Mouse (Mus musculus): ENCODE data around the gene Crhr2. TPM values are rescaled to one million over a fixed set of nuclear protein-coding genes. Genes with fewer than 3 reads are reported as not detected.
A peak's percentile ranks its signal among the peaks of the same experiment; 100 is the strongest.

Crhr2 gene
- not detected in 2 replicates for polyA plus RNA-seq (2011; ENCODE audit: insufficient read depth, insufficient read length, low replicate concordance, missing spikeins)

DNA sequence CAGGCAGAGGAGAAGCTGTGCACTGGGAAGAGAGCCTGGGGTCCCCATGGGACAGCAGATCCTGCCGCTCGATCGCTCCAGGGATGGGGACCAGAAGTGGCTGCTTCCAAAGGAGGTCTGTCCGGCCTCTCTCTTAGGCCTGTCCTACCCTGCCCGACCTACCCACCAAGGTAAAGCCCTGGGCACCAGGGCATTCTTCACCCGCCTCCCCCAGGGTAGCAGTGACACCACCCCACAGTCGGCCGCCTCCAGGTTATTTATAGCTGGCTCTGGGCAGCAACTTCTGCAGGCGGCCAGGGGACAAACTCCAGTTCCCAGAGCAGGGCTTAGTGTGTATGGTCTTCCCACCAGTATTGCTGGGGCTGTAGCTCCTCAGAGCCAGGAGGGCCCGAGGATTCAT, at the start of gene Crhr2:
TSS of gene Crhr2 (minus strand) at position 223 of the 400 bp plus-strand sequence.
- Histone ChIP-seq H3K4me1 (ENCODE audit: control insufficient read depth, insufficient read depth, low read length) (no peaks in the 10 kb centered on the region), H3K4me3 (replicated peaks; ENCODE audit: control insufficient read depth, low read depth, low read length) (no peak within 1 kb of the TSS), H3K27ac (ENCODE audit: control insufficient read depth, insufficient read depth, low read depth, low read length, poor library complexity) (no peak within 1 kb of the TSS; the same call in 1 of the 2 replicates)
- WGBS: 63% methylated on average over 10 of the region's 10 CpGs
- TF ChIP-seq POLR2A (IDR thresholded peaks at IDR 0.05; ENCODE audit: borderline replicate concordance, control insufficient read depth, low read depth, low read length): no peak
- no peak for TF ChIP-seq CTCF (IDR thresholded peaks at IDR 0.05; ENCODE audit: control insufficient read depth, insufficient read depth, low read length)

DNA sequence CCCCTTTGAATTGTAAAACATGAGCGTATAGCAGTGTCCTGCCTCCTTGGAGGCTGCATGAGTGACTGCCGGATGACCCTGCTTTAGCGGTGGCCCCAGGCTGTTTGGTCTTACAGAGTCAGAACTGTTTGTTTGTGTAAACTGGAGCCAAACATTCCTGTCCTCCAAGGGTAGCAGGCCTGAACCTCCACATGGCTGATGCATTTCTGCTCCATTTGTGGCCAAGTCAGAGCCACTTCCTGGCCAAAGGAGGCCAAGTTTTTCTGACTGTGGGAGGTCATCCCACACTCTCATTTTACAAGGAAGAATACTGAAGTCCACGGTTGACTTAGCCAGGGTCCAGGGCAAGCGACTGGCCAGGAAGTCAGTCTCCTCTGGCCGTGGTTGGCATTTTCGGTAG, 46.7 kb upstream of the Crhr2 start:
- Histone ChIP-seq H3K4me1 (ENCODE audit: control insufficient read depth, insufficient read depth, low read length) (no peaks in the 10 kb centered on the region), H3K27ac (ENCODE audit: control insufficient read depth, insufficient read depth, low read depth, low read length, poor library complexity) (no peak overlapping the region), H3K4me3 (replicated peaks; ENCODE audit: control insufficient read depth, low read depth, low read length) (no peak overlapping the region)
- 81% methylated on average over 7 of the region's 7 CpGs for WGBS
- TF ChIP-seq CTCF (IDR thresholded peaks at IDR 0.05; ENCODE audit: control insufficient read depth, insufficient read depth, low read length) (no peak), POLR2A (IDR thresholded peaks at IDR 0.05; ENCODE audit: borderline replicate concordance, control insufficient read depth, low read depth, low read length) (no peak)

DNA sequence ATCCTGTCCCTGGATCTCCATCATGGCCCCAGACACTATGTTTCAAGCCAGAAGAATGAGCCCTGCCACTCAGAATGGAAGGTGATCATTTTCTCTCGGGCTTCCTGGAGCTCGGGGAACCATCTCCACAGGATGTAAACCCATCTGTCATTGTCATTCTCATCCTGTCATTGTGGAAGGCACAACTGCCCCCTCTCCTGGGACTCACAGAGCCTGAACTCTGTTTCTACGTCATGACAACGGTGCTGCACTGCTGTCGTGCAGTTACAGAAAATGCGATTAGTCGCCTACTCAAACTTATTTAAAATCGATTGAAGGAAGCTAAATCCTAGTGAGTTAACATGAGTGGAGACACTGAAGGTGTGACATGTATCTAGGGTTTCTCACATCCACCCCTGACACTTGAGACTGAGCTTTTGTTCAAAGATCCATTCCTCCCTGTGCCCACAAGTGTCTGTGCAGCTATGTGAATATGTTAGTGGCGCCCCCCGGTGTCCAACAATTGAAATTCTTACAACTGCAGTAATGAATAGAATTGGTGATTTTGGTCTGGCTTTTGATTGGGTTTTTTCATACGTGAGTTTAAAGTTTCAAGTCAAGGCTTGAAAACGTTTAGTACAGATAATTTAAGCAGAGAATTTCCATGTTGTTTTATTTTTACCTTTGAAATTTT, 44.4 kb upstream of the Crhr2 start:
- no peak for TF ChIP-seq POLR2A (IDR thresholded peaks at IDR 0.05; ENCODE audit: borderline replicate concordance, control insufficient read depth, low read depth, low read length)
- TF ChIP-seq CTCF (IDR thresholded peaks at IDR 0.05; ENCODE audit: control insufficient read depth, insufficient read depth, low read length): peak; percentile 8; the same call in 1 of the 2 replicates
- WGBS: 26% methylated on average over 12 of the region's 12 CpGs
- no peak overlapping the region for H3K4me3 ChIP-seq (replicated peaks; ENCODE audit: control insufficient read depth, low read depth, low read length)

DNA sequence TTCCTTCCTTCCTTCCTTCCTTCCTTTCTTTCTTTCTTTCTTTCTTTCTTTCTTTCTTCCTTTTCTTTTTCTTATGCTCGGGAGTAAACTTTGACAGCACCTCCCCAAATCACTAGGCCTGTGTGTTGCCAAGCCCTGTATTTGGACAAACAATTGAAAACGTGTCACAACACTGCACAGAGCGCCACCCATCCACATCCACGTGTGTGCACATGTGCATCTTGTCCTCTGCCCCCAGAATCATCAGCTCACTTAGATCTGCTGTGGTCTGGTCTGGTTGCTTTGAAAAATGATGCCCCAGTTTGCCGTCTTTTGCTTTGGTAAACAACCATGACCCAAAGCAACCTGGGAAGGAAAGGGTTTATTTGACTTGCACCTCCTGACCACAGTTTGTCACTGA, 43.1 kb upstream of the Crhr2 start:
- Histone ChIP-seq H3K4me3 (replicated peaks; ENCODE audit: control insufficient read depth, low read depth, low read length) (no peak overlapping the region), H3K27ac (ENCODE audit: control insufficient read depth, insufficient read depth, low read depth, low read length, poor library complexity) (no peak overlapping the region), H3K4me1 (ENCODE audit: control insufficient read depth, insufficient read depth, low read length) (no peaks in the 10 kb centered on the region)
- WGBS: 46% methylated on average over 5 of the region's 5 CpGs
- TF ChIP-seq POLR2A (IDR thresholded peaks at IDR 0.05; ENCODE audit: borderline replicate concordance, control insufficient read depth, low read depth, low read length) (no peak), CTCF (IDR thresholded peaks at IDR 0.05; ENCODE audit: control insufficient read depth, insufficient read depth, low read length) (no peak)

More for the DNA sequence above, 44.4 kb upstream of the Crhr2 start:
- Histone ChIP-seq H3K27ac (ENCODE audit: control insufficient read depth, insufficient read depth, low read depth, low read length, poor library complexity) (no peak overlapping the region), H3K4me1 (ENCODE audit: control insufficient read depth, insufficient read depth, low read length) (no peaks in the 10 kb centered on the region)

DNA sequence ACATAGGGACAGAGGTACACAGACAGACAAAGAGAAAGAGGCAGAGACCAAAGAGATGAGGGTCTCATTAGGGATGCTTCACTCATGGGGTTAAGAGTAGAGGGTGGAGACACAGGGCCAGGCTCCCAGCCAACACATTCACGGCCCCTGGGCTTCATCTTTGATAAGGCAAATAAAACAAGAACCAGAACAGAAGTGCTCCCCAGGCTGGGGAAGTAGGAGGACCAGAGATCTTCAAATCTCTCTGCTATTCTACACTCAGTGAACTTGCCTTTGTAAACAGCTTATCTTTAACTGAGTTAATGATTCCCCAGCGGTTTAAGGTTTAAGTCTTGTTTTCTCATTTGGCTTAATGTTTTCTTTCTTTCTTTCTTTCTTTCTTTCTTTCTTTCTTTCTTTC, 42.6 kb upstream of the Crhr2 start:
- Histone ChIP-seq H3K4me3 (replicated peaks; ENCODE audit: control insufficient read depth, low read depth, low read length) (no peak overlapping the region), H3K4me1 (ENCODE audit: control insufficient read depth, insufficient read depth, low read length) (no peaks in the 10 kb centered on the region), H3K27ac (ENCODE audit: control insufficient read depth, insufficient read depth, low read depth, low read length, poor library complexity) (no peak overlapping the region)
- no peak for TF ChIP-seq CTCF (IDR thresholded peaks at IDR 0.05; ENCODE audit: control insufficient read depth, insufficient read depth, low read length)
- WGBS: 33% methylated on average over 2 of the region's 2 CpGs

DNA sequence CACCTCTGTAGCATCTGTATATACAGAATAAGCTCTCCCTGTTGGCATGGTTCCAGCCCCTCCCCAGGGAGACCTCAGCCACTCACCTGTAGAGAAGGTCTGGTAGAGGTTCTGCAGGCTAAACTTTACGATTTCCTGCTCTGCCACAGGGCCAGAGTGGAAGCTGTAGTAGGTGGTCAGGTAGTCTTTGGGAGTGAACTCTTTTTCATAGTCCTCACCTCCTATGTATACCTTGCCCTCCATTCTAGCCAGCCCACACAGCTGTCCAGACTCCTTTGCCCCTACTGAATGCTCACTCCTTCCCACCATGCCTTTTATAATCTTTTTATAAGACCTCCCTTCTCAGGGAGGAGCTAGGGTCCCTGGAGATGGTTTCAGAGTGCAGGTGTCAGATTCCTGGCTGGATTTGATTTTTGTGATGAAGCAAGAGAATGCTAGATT, 41.9 kb upstream of the Crhr2 start, which contains the start of gene Inmt:
TSS of gene Inmt (minus strand) at position 303 of the 441 bp plus-strand sequence.
- no peak within 1 kb of the TSS for H3K27ac ChIP-seq (ENCODE audit: control insufficient read depth, insufficient read depth, low read depth, low read length, poor library complexity)
- TF ChIP-seq CTCF (IDR thresholded peaks at IDR 0.05; ENCODE audit: control insufficient read depth, insufficient read depth, low read length) (no peak), POLR2A (IDR thresholded peaks at IDR 0.05; ENCODE audit: borderline replicate concordance, control insufficient read depth, low read depth, low read length) (no peak)
- no peaks in the 10 kb centered on the region for H3K4me1 ChIP-seq (ENCODE audit: control insufficient read depth, insufficient read depth, low read length)
- 39% methylated on average over 1 of the region's 1 CpGs for WGBS
- H3K4me3 ChIP-seq (replicated peaks; ENCODE audit: control insufficient read depth, low read depth, low read length): no peak within 1 kb of the TSS

DNA sequence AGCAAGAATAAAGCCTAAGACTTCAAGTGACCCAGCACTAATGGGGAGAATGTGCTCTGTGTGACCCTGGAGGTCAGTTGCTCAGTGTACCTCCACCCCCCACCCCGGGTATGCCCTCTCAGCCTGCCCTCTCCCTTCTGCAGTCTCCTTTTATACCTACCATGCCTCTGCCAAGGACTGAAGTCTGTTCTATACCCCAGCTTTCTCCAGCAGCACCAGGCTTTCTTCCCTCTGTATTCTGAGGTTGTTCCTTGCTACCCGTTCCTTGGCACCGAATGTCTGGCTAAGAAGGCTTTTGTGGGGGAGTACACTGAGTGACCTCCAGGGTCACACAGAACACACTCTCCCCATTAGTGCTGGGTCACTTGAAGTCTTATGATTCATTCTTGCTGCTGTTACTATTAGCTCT, 41.1 kb upstream of the Crhr2 start:
- TF ChIP-seq CTCF (IDR thresholded peaks at IDR 0.05; ENCODE audit: control insufficient read depth, insufficient read depth, low read length) (no peak), POLR2A (IDR thresholded peaks at IDR 0.05; ENCODE audit: borderline replicate concordance, control insufficient read depth, low read depth, low read length) (no peak)
- H3K4me1 ChIP-seq (ENCODE audit: control insufficient read depth, insufficient read depth, low read length): no peaks in the 10 kb centered on the region
- H3K27ac ChIP-seq (ENCODE audit: control insufficient read depth, insufficient read depth, low read depth, low read length, poor library complexity): no peak overlapping the region
- 58% methylated on average over 3 of the region's 3 CpGs for WGBS
- no peak overlapping the region for H3K4me3 ChIP-seq (replicated peaks; ENCODE audit: control insufficient read depth, low read depth, low read length)

DNA sequence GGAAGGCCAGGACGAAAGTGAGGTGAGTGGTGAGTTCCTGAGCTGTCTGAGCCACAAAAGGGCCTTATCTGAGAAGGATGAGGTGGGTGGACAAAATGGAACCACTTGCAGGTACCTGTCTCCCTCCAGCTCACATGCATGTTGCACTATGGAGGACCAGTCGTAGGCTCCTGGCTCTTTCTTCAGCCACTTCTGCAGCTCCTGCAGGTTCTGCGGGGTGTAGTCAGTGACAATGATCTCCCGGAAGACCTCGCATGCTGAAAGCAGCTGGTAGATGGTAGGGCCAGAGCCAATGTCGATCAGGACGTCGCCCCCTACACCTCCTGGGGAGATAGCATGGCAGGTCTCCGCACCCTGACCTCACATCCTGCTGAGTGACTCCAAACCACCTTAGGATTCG, 40.4 kb upstream of the Crhr2 start:
- no peaks in the 10 kb centered on the region for H3K4me1 ChIP-seq (ENCODE audit: control insufficient read depth, insufficient read depth, low read length)
- no peak overlapping the region for H3K27ac ChIP-seq (ENCODE audit: control insufficient read depth, insufficient read depth, low read depth, low read length, poor library complexity)
- TF ChIP-seq CTCF (IDR thresholded peaks at IDR 0.05; ENCODE audit: control insufficient read depth, insufficient read depth, low read length) (no peak), POLR2A (IDR thresholded peaks at IDR 0.05; ENCODE audit: borderline replicate concordance, control insufficient read depth, low read depth, low read length) (no peak)
- 72% methylated on average over 10 of the region's 10 CpGs for WGBS
- no peak overlapping the region for H3K4me3 ChIP-seq (replicated peaks; ENCODE audit: control insufficient read depth, low read depth, low read length)
